Mouse (Mus musculus) kidney, adult 2 months (tissue): ENCODE measurements around the gene Leprot.

Experiments
- CTCF ChIP-seq: fragments of 200-500 bp; conservative IDR thresholded peaks from 2 replicates; pipeline ENCODE4 v1.5.1; 2011; ENCODE audit warnings: low read depth, mild to moderate bottlenecking, control low read depth, low read length, moderate library complexity, mixed read lengths; ENCODE audit not compliant: insufficient read depth, insufficient read length
- POLR2A ChIP-seq: fragments of 200-500 bp; IDR thresholded peaks from one replicate; pipeline ENCODE4 v1.6.1; 2011; ENCODE audit warnings: low read depth, low read length, control low read depth

DNA sequence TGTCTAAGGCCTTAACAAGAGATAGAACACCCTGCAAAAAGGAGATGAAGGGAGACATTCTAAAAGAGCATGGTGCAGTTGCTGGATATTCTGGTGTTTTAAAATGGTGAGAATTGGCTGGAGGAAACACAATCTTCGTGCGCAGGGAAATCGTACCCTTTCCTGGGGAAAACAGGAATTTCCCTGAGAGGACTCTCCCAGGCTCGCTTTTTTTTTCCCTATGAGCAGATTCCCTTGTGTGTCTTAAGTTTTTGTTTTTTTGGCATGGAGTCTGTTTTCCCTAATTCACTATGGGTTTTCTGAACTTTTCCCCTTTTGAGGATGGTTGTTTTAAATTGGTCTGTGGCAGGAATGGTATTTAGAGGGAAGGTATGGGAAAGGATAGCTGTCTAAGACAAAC, 41.7 kb downstream of the Leprot start:
- TF ChIP-seq POLR2A (no peak), CTCF (no peak)
